Mouse (Mus musculus) frontal cortex, postnatal 14 days (tissue): ENCODE data around the gene Myt1l.

ENCODE experiments used
- DNase-seq, 2 experiments: peaks; one replicate each; pipeline ENCODE4 v3.0.0; 2022; ENCODE audit warnings: low spot score in 2 of 2

Gene Myt1l

DNA sequence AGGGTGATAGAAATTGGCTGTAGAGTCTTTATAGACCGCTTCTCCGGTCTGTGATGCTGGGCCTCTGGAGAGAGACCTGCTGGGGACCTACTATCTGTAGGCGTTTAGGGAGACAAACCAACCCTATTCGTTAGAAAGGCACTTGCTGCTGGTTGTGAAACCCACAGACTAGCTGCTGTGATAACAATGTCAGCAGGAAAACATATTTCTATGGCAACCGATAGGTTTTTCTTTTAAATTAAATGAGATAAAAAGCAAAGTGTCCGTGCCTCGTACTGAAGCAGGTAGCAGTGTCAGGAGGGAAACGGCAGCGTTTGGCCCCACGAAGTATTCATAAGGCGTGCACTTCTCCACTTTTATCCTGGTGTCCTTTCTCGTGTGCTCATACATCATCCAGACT lies 127.5 kb downstream of the Myt1l start:
- DNase-seq: no peak

DNA sequence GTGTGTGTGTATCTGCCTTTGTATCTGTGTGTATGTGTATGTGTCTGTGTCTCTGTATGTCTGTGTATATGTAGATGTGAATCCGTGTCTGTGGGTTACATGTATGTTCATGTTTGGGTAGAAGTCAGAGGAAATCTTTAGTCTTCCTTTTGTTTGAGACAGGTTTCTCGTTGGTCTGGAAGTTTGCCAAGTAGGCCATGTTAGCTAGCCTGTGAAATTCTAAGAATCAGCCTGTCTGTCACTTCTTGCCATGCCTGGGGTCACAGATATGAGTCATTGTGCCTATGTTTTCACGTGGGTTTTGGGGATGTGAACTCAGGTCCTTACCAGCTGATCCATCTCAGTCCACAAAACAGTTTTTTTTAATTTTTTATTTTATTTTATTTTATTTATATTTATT lies 128.9 kb downstream of the Myt1l start:
- DNase-seq: no peak

DNA sequence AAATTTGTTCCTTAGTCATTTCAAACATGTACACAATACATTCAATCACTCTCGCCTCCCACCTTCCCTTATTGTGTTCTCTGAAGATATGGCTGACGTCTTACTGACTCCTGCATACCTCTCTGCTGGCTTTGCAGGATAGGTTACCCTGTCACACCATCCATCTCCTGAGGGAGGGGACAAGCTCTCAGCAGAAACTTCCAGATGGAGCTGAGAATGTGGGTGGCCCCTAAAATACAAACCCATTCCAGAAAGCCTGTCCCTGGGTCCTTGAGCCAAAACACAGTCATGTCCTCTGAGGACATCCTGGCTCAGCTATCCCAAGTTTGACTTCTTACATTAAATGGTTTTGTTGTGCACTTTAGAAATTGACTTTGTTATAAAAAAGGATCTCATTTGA lies 129.7 kb downstream of the Myt1l start:
- DNase-seq: no peak

DNA sequence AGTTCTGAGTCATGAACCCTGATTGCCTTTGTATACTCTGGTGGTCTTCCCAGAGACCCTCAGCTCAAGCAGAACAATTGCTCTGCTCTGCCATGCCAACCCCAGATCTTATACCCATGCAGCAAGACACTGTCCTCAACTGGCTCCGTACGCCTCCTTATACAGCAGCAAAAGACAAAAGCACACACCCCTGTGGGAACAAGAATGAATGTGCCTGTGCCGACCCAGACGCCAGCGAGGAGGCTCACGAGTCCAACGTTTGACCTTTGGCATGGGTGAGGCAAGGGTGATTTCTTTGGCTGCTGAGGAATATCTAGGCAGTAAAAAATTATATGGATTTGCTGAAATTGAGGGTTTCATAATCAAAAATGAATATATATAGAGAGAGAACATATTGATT lies 143.8 kb downstream of the Myt1l start:
- DNase-seq: no peak

DNA sequence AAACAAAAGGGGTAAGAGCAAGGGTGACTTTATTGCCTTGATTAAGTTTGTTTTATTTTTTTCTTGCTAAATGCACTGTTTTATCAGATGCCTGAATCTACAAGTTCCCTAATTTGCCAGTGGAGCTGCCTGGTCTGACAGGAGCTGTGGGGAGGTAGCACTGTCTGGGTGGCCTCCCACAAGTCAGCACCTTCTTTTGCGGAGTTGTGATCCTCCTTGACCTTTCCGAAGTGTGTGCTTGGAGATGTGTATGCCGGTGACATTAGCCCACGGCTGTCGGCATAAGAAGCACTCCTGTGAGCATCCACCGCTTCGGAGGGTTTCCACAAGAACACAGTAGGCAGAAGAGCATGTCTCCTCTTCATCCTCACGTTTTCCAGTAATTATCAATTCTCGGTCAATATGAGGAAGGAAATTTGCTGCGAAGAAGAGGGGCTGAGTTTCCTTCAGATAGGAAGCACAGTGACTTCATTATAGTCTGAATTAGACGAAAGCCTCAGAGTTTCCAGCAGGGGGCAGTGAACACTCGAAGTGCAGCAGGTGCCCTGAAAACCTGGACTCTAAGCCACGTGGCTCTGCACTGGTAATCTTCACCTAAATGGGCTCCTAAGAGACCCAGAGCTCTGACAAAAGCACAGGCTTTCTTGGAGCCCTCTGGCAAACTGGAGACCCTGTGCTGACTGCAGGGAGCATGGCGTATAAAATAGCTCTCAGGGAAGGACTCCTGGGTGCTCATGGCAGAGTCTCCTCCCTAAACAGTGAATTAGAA lies 147.6 kb downstream of the Myt1l start:
- peak; percentile 35 to 45 for DNase-seq

DNA sequence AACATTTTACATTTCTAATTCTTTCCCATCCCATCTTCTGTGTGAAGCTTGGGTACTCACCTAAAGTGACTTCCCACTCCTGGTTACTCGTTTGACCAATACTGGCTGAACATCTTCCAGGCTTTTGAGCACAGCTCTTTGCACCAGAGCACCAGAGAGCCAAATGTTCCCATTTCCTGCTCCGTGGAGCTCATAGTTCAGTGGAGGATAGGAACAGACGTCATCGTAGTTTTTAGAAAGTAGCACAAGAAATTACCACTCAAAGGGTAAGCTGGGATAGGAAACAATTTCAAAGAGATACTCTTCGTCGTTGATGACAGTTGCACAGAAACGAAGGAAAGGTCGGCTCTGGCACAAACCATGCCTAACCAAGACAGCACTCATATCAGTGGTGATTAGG lies 154.2 kb downstream of the Myt1l start:
- DNase-seq: no peak

DNA sequence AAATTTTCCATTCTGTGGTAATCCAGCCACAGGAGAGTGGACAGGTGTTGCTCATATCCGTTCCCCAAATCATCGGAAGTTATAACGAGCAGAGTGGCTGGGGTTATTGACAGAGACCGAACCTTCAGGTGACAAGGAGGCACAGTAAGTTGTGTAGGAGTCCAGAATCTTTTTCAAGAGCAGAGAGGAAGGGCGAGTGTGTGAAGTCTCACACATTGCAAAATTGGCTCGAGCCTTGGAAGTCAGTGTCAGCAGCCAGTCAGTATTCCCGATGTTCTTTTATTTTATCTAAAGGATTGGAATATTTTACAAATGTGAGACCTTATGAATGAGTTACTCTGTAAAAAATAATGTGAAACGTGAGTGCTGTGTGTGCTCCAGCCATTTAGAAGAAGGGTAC lies 154.8 kb downstream of the Myt1l start:
- no peak for DNase-seq

DNA sequence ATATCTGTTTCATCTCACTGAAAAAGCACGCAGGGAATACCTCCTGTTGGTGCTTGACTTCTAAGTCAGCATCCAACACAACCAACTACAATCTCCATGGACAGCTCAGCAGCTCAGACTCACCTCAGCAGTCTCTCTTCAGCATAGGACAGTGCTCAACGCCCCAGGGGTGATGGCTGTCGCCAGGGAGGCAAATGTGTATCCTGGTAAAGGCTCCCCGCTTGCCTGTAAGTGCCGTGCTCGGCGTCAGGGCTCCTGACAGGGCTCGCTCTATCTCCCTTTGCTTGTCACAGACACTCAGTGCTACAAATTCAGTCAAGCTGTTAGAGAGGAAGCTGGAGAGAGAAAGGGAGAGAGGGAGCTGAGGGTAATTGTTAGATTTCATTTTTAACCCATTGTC lies 158.1 kb downstream of the Myt1l start:
- DNase-seq: no peak

DNA sequence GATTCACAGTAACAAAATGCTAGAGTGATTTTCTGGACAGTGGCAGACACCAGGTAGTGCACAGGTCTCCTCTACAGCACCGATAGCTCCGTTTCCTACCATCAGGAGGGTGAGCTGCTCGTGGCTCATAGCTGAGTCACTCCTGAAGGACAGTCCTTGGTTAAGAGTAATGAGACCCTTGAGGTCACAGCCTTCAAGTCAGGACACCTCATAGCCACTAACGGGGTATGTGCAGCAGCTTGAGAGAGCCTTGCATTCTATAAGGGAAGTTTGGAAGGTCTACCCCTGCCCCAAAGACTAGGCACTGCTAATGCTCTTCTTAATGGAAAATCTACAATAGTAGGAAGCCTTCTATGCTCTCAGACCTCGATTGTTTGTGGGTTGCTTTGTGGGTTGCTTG lies 163.4 kb downstream of the Myt1l start:
- DNase-seq: no peak

DNA sequence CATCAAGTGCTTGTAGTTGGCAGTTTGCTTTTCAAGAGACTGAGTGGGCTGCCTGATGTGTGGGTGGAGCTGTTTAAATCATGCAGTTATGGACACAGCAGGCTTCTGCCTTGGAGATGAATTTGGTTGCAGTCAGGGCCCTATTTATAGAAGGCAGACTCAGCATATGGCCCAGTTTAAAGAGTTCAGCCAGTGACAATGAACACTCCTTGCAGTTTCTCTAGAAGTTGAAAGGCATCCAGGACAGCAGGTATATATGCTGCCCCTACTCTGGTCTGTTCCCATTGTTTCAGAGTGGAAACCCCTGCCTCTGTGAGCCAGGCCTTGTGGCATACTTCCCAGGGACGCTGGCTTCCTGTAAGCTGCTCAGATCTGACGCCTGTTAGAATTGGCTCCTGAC lies 167.0 kb downstream of the Myt1l start:
- peak; percentile 51 to 74 for DNase-seq

DNA sequence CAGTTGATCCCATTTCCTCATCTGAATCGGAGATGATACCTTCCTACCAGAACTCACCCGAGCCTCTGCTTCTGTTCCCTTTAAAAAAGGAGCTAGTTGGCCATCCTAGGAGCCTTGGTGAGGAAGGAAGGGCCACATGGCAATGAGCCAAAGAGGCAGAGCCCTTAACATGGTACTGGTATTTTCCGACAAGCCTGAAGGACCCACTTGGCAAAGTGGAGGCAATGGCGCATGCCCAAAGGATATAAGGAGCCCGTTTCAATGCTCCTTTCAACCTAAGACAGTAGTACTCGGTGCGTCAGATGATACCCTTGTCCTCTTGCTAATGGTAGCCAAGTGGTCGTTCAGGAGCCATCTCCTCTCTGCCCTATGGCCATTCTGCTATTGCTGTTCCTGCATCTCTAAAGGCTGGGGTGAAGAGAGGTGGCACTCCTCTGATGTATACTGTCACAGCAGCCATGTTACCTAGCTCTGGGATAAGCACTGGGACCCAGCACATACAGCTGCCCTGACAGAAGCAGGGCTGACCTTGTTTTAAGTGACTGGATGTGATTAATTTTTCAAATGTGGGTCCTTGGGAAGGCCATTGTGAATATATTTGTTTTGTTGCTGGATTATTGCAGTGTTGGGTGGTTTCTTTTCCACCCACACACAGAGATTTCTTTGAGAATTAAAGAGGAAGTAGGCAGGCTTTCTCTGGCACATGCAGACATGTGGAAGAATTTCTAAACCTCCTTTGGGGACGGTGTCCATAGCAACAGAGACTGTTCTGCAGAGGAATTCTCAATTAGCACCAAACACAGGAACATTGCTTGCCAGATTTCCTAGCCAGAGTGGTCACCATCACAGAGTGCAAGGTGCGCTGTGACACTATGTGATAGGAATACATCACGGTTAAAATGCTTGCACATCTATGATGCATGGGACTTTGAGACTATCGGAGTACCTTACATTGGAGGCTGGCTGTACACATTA lies 169.6 kb downstream of the Myt1l start:
- DNase-seq: peak; percentile 46 to 49

DNA sequence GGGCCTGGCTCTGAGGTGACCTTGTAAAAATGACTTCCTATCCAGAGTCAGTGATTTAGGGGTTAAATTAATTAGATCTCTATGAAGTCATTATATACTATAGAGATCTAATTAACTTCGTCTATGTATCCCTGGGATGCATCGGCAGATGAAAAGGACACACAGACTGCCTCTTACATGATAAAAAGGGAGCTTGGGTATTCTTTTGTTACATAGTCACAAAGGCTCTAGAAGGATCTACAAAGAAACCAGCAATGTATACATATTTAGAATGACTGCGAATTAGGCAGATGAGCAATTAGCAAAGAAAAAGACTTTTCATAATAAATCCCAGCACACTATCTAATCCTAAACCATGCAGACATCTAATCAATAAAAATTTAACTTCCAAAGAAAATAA lies 170.4 kb downstream of the Myt1l start:
- DNase-seq: no peak

DNA sequence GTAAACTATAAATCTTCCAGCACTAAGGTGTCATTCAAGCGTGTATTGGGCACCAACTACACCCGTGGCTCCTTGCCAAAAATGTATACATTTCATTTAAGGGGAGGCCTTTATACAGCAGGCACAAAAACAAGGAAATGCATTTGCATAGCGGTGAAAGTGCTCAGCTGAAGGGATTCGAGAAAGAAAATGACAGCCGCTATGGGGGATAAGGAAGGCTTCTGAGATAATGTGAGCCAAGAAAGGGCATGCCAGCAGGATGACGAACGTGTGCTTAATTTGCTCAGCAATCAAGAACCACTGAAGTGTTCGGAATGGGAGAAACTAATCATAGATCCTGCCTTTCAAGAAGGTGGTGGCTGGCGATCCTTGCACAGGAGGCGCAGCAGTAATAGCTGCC lies 170.8 kb downstream of the Myt1l start:
- no peak for DNase-seq

DNA sequence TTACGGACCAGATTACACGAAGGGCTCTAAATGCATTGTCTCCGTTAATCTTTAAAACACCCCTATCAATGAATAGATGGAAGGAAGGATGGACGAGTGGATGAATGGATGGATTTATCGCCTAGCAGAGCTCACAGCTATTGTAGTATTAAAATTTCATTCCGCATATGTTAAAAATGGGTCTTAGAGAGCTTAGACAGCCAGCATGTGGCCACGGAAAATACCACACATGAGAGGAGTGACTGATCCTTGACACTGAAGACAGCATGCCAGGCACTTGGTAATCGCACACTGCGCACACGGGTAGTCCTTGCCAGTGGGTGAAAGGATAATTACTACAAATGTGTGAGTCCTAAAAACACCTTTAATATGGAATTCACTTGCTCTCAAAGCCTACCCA lies 171.2 kb downstream of the Myt1l start:
- DNase-seq: no peak

DNA sequence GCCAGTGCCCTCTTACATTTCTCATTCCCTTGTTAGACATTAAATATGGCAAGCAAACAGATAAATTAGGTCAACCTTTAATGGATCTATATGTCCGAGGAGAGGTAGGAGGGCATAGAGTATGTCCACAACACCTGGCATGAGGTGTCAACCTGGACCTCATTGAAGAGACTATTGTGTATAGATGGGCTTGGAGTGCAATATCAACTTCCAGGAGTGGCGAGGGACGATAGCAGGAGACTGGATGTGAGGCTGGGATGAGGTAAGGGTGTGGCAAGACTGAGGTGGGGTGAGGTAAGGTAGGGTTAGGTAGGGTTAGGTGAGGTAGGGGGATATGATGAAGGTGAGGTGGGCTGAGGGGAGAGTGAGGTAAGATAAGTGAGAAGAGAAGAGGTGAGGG lies 171.8 kb downstream of the Myt1l start:
- DNase-seq: no peak

DNA sequence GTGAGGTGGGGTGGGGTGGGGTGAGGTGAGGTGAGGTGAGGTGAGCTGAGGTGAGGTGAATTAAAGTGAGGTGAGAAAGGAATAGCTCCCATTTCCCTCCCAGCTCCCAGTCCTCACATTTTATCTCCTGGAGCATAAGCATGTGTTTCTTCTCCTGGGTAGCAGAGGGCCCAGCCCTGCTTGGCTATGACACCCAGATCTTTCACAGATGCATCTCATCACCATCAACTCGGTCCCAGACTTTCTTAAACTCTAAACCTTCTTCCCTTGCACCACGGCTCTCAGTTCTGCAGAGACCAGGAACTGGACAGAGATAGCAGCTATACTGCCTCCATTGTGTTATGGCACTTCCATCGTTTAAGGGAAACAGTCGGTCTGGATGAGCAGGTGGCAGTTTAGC lies 172.9 kb downstream of the Myt1l start:
- no peak for DNase-seq

DNA sequence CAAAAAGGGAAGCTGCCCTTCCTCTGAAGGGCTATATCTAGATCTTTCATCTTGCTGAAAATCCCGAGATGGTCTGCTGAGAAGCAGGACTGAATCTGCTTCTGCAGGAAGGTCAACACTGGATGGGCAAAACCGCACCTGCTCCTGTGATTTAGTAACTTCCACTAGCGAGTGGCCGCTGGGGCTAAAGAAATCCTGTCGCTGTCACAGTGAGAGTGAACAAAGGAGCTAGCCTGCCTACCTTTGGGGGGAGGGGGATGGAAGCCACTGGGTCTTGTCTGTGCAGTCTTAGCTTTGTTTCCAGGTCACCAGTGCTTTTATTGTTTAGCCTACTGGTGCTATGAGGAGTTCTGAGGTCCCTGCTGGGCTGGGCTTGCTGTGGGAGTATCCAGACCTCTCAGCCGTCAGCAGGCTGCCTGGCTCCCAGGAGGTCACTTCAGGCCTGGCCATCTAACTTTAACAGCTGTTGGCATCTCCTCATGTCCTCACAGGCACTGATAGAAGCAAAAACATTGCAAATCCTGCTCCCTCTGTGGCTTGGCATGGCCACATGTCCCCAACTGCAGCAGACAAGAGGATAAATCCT lies 173.6 kb downstream of the Myt1l start:
- no peak for DNase-seq

DNA sequence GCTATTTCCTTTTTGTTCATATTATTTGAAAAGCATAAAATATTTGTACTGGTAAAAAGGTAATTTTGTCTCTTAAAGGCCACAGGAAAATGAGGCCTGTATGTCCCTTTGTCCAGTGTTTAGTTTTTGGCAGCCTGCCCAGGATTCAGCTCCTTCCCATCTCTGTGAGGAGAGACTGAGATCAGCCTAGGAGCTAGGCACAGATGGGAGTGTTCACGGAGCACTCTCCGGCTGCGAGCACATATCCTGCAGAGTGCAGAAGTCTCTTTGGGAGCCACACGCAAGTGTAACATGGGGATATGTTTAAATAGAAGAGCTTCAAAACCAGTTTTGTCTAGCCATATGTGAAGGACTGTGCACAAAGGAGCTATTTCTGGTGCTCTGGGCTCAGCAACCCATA lies 174.4 kb downstream of the Myt1l start:
- peak; percentile 40 to 41 for DNase-seq

DNA sequence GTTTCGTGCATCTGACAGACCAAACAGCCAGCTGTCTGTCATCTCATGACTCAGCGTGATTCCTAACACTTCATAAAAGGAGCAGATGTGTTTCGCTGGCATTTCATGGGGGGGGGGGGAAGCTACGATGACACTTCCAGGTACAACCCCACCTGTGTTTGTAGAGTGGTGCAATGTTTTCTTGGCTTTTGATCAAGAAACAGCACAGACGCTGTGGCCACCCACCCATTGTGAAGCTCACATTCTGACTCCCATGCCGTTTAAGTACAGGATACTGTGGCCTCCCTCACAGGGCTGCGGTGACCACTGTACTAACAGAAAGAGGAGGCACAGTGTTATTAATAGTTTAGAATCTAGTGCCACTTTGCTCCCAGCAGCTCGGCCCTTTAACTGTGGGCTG lies 175.4 kb downstream of the Myt1l start:
- DNase-seq: no peak

DNA sequence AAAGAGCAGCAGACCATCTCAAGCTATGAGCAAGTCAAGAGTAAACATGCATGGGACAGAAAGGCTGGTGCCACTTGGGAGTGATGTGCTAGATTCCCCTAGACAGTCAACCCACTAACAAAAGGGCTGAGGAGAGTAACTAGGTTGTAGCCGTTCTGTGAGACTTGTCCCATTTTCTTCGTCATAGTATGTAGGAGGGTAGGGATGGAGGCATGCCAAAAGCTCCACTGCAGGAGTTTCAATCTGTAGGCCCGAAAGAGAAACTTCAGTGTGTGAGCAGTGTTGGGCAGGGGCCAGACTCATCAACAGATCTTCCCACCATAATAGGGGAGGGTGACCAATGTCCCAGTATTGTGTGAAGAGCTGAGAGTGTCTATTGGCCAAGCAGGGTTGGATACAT lies 178.9 kb downstream of the Myt1l start:
- DNase-seq: no peak

DNA sequence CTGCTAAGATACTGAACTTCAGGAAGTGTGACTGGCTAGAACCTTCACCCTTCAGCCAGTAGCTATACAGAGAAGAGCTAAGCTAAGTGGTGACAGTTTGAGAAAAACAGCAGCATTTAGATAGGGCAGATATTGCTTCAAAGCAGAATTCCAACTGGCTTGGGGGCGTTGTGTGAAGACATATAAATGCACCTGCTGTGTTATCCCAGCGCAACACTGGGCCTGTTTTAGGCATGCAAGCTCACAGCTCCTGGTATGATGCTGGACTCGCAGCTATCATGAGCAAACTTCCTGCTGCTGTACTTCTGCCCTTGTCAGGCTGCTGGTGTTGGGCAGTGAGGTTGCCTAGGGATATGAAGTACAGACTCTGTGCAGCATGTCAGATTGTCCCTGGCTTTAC lies 180.0 kb downstream of the Myt1l start:
- DNase-seq: no peak

DNA sequence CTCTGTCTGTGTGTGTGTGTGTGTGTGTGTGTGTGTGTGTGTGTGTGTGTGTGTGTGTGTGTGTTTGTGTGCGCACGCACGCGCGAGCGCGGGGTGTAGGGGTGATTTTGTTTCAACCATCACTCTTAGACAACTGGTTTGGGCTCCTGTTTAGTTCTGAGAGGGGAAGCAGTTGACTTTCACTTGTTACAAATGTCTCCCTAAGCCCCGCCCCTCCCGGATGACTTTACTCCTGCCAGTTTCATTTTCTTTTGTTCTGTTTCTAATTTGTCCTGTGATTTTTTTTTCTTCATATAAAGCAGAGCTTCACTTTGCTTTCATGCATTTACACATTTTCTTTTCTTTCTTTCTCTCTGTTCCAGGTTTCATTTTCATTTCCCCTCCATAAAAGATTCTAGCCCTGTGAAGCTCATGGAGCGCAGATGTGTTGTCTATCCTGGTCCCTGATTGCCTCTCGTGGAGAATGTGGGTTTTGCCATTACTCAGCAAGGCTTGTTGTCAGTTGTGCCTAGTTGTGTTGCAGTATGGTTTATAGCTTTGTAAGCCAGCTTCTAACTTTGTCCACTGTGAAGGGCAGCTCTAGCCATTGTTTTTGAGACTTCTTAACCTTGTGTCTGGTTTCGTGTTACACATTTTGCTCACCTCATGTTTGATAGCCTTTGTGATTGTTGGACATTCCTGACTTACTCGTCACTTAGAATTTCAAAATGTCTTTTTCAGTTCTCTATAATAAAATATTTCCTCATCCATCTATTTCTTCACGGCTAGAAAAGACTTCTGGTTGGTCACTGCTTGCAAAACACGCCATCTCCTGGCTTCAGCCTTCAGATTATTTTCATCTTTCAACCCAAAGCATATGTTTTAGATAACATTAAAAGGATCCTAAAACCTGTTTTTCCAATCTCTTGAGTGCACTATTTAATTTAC lies 184.9 kb downstream of the Myt1l start:
- no peak for DNase-seq
